Mouse (Mus musculus): ENCODE data around the gene Plekhn1. TPM values are rescaled to one million over a fixed set of nuclear protein-coding genes. Genes with fewer than 3 reads are reported as not detected.

Gene Plekhn1
- polyA plus RNA-seq, 1 experiment, result 78.1 TPM

DNA sequence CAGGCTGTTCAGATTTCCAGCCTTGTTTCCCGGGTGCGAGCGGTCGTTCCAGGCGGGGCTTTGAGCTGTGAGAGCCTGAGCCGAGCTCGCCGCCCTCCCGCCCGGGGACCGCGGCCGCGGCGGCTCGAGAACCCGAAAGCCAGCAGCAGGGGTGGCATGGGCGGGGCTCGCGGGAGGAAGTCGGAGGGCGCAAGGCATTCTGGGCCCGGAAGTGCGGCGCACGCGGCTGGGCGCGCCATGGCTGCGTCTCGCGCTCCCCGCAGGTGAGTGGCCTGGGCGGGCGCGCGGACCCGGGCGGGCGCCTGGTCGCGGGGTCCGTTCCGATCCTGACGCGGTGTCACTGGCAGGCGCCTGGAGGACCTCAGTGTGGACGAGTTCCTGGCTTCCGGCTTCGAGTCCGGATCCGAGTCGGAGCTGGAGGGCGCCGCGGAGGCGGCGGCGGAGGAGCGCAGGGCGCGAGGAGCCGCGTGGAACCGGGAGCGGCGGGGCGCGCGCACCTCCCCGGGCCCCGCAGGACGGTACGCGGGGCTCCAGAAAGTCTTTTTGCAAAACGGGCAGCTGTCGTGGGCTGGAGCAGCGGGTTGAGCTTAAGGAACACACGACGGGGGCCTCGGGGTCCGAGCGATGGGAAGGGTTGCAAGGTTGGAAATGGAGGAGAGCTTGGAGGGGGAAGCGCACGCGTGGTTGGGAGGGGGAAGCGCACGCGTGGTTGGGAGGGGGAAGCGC is 1.3 kb upstream of the Plekhn1 start, which contains the start of gene Noc2l:
Gene Noc2l (plus strand): TSS at position 203 of the 726 bp plus-strand sequence.
- H3K4me3 ChIP-seq (replicated peaks; ENCODE audit: extremely low read depth, low read depth, low read length), result peak within 1 kb of the TSS; percentile 83
- peak; percentile 76; the same call in 1 of the 2 replicates for TF ChIP-seq POLR2A (IDR thresholded peaks at IDR 0.05; ENCODE audit: borderline replicate concordance, extremely low read depth, low read depth, low read length)
- TF ChIP-seq CTCF (IDR thresholded peaks at IDR 0.05; ENCODE audit: insufficient read depth, low read length), result no peak
- under 1% methylated on average over 90 of the region's 90 CpGs for WGBS
- DNase-seq, result peak; percentile 87
- peaks cover 6% of the 10 kb centered on the region for H3K4me1 ChIP-seq (ENCODE audit: control insufficient read depth, insufficient read depth, low read length)

DNA sequence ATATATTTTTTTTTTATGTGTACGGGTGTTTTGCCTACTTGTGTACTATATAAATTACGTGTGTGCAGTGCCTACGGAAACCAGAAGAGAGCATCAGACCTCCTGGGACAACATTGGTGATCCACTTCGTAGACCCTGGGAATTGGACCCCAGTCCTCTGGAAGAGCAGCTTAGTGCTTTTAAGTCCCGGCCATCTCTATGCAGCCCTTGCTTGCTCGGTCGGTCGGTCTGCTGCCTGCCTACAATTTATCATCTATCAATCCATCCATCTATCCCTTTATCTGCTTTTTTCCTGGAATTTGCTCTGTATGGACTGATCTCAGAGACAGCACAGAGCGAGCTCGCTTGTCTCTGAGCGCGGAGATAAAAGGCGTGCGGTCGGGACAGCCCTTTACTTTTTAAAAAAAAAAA is 708 bp upstream of the Plekhn1 start:
- no peak for DNase-seq
- TF ChIP-seq POLR2A (IDR thresholded peaks at IDR 0.05; ENCODE audit: borderline replicate concordance, extremely low read depth, low read depth, low read length), result no peak
- TF ChIP-seq CTCF (IDR thresholded peaks at IDR 0.05; ENCODE audit: insufficient read depth, low read length), result no peak
- Histone ChIP-seq H3K4me3 (replicated peaks; ENCODE audit: extremely low read depth, low read depth, low read length) (peak overlapping the region; percentile 59), H3K4me1 (ENCODE audit: control insufficient read depth, insufficient read depth, low read length) (peaks cover 6% of the 10 kb centered on the region)
- WGBS, result under 1% methylated on average over 15 of the region's 15 CpGs

GRCm38 (mm10) chr4:156234021-156234501 is 596 bp downstream of the Plekhn1 start:
- Histone ChIP-seq H3K4me3 (replicated peaks; ENCODE audit: extremely low read depth, low read depth, low read length) (peak overlapping the region; percentile 64), H3K4me1 (ENCODE audit: control insufficient read depth, insufficient read depth, low read length) (peaks cover 6% of the 10 kb centered on the region)
- TF ChIP-seq POLR2A (IDR thresholded peaks at IDR 0.05; ENCODE audit: borderline replicate concordance, extremely low read depth, low read depth, low read length) (no peak), CTCF (IDR thresholded peaks at IDR 0.05; ENCODE audit: insufficient read depth, low read length) (no peak)
- DNase-seq, result peak; percentile 30
- WGBS, result 13% methylated on average over 17 of the region's 17 CpGs

- peak overlapping the region; percentile 39 for H3K4me3 ChIP-seq (replicated peaks; ENCODE audit: extremely low read depth, low read depth, low read length)
- peak; percentile 41 for DNase-seq
- TF ChIP-seq CTCF (IDR thresholded peaks at IDR 0.05; ENCODE audit: insufficient read depth, low read length) (no peak), POLR2A (IDR thresholded peaks at IDR 0.05; ENCODE audit: borderline replicate concordance, extremely low read depth, low read depth, low read length) (no peak)
- no peaks in the 10 kb centered on the region; the same call in 1 of the 2 replicates for H3K4me1 ChIP-seq (ENCODE audit: control insufficient read depth, insufficient read depth, low read length)
- 30% methylated on average over 12 of the region's 12 CpGs for WGBS
Measured at GRCm38 (mm10) chr4:156228393-156229024, 6.1 kb downstream of the Plekhn1 start.

DNA sequence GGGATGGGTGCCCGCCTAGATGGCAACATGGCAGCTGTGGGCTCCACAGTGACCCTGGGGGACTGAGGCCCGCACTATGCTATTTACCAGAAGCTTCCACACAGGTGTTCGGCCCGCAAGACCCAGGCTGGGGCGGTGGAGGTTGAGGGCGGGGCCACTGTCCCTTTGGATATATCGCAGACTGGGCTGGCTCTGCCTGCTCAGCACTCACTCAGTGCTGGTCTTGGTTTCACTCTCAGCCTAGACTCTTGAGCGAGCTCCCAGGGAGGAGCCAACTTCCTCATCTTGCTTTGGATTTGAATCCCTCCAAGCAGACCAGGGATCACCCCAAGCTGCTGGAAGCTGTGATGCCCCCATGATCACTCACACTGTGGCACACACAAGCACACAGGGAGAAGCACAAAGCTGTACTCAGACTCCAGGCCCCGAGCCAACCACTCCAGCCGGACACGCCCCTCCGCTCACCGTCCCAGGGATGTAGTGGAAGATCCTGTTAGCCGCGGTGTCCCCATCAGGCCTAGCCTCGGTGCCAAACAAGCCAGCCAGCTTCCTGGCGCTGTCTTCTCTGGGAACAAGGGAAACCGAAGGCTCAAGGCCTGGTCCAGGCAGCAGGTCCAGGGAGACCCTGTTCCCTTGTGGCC is 6.8 kb downstream of the Plekhn1 start:
- Histone ChIP-seq H3K4me1 (ENCODE audit: control insufficient read depth, insufficient read depth, low read length) (no peaks in the 10 kb centered on the region; the same call in 1 of the 2 replicates), H3K4me3 (replicated peaks; ENCODE audit: extremely low read depth, low read depth, low read length) (peak overlapping the region; percentile 39)
- WGBS, result 36% methylated on average over 18 of the region's 18 CpGs
- TF ChIP-seq CTCF (IDR thresholded peaks at IDR 0.05; ENCODE audit: insufficient read depth, low read length), result no peak
- TF ChIP-seq POLR2A (IDR thresholded peaks at IDR 0.05; ENCODE audit: borderline replicate concordance, extremely low read depth, low read depth, low read length), result no peak
- peak; percentile 59 for DNase-seq

- Histone ChIP-seq H3K4me1 (ENCODE audit: control insufficient read depth, insufficient read depth, low read length) (no peaks in the 10 kb centered on the region; the same call in 1 of the 2 replicates), H3K4me3 (replicated peaks; ENCODE audit: extremely low read depth, low read depth, low read length) (no peak overlapping the region)
- TF ChIP-seq POLR2A (IDR thresholded peaks at IDR 0.05; ENCODE audit: borderline replicate concordance, extremely low read depth, low read depth, low read length), result no peak
- no peak for TF ChIP-seq CTCF (IDR thresholded peaks at IDR 0.05; ENCODE audit: insufficient read depth, low read length)
- WGBS, result 84% methylated on average over 2 of the region's 2 CpGs
- DNase-seq, result no peak
Measured at GRCm38 (mm10) chr4:156224276-156224675, 10.4 kb downstream of the Plekhn1 start.

DNA sequence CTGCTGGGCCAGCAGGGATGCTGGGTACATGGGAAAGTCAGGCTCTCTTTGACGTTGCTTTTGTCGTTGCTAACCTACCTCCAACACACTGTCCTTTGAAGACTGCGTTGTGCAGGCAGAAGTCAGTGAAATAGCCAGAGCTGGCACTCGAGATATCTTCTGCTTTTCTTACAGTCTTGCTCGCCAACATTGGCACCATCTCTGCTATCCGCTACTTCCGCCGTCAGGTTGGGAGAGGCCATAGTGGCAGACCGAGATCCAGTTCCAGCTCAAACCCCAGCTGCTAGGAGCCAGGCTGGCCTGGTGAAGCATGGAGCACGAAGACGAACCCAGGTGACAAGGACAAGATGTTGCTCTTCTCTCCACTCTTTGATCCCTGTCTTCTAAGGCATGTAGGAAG is 14.7 kb downstream of the Plekhn1 start:
- 85% methylated on average over 11 of the region's 11 CpGs for WGBS
- H3K4me3 ChIP-seq (replicated peaks; ENCODE audit: extremely low read depth, low read depth, low read length), result no peak overlapping the region
- no peak for DNase-seq
- H3K4me1 ChIP-seq (ENCODE audit: control insufficient read depth, insufficient read depth, low read length), result no peaks in the 10 kb centered on the region
- TF ChIP-seq POLR2A (IDR thresholded peaks at IDR 0.05; ENCODE audit: borderline replicate concordance, extremely low read depth, low read depth, low read length) (no peak), CTCF (IDR thresholded peaks at IDR 0.05; ENCODE audit: insufficient read depth, low read length) (no peak)

DNA sequence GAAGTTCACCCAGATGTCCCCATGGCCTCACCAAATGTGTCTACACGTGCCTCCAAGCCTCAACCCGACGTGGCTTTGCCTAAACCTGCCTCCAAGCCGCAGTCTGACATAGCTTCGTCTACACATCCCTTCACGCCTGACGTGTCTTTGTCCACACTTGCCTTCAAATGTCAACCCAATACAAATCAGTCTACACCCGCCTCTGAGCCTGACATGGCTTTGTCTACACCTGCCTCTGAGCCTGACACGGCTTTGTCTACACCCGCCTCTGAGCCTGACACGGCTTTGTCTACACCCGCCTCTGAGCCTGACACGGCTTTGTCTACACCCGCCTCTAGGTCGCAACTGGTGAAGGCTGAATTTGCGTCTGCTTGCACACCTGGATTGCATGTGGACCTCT is 16.8 kb downstream of the Plekhn1 start:
- no peak for DNase-seq
- Histone ChIP-seq H3K4me3 (replicated peaks; ENCODE audit: extremely low read depth, low read depth, low read length) (no peak overlapping the region), H3K4me1 (ENCODE audit: control insufficient read depth, insufficient read depth, low read length) (no peaks in the 10 kb centered on the region)
- TF ChIP-seq POLR2A (IDR thresholded peaks at IDR 0.05; ENCODE audit: borderline replicate concordance, extremely low read depth, low read depth, low read length), result no peak
- no peak for TF ChIP-seq CTCF (IDR thresholded peaks at IDR 0.05; ENCODE audit: insufficient read depth, low read length)
- whole genome bisulfite sequencing, result 78% methylated on average over 16 of the region's 16 CpGs

DNA sequence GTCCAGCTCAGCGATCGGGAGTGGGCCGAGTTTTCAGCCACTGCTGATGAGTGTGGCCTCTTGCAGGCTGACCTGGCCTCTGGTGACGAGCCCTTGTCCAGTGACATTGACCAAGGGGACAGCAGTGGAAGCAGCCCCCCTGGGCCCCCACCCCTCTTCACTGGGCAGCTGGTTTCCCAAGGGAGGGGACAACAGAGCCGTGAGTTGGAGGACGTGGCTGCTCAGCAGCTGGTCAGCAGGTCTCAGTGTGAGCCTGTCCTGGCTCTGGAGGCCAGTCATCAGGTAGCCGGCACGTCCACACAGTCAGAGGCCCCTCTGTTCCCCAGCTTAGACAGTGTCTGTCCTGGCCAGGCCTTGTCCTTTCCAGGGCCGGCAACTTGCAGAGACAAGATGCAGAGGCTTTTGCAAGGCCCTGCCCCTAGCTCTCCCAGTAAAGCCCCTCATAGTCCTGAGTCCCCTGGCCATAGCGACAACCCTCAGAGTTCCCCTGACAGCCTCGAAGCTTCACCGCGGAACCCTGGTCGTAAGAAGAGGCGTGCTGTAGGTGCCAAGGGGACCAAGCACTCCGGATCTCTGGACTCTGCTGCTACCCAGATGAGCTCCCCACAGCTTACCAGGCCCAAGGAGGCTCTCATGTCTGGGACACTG is 17.5 kb downstream of the Plekhn1 start:
- 81% methylated on average over 16 of the region's 16 CpGs for WGBS
- no peak for DNase-seq
- TF ChIP-seq CTCF (IDR thresholded peaks at IDR 0.05; ENCODE audit: insufficient read depth, low read length) (no peak), POLR2A (IDR thresholded peaks at IDR 0.05; ENCODE audit: borderline replicate concordance, extremely low read depth, low read depth, low read length) (no peak)
- Histone ChIP-seq H3K4me1 (ENCODE audit: control insufficient read depth, insufficient read depth, low read length) (no peaks in the 10 kb centered on the region), H3K4me3 (replicated peaks; ENCODE audit: extremely low read depth, low read depth, low read length) (no peak overlapping the region)

Data from lung, adult 2 months (tissue).